Mouse (Mus musculus): ENCODE measurements around the gene Vmn1r234.
"Not testable (repeated sequence)": the region's sequence is repeated elsewhere in the genome, so short reads cannot be mapped to it uniquely, and the experiment has no call there.

The Vmn1r234 gene

GRCm38 (mm10) chr17:21225787-21226186, at the start of gene Vmn1r234:
Gene Vmn1r234, plus strand, starts transcription at chr17:21226087.
- DNase-seq: no peak

DNA sequence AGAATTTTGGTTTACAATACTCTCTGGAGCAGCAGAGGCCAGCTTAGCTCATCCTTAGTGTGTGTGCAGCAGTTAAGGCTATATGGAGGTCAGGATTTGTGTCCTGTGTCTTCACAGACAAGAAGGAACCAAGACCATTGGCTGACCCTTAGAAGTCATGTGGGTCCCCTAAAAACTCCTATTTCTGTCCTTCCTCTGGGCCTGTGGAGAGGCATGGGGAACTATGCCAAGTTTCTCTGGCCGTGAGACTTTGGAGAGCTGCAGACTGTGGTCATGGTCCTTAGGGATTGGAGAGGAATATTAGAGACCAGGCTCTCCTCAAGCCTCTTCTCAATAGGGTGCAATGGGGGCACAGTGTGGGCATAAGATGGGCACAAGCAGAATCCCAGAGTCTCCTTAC, 14.8 kb upstream of the Vmn1r234 start:
- DNase-seq: not testable (repeated sequence)

DNA sequence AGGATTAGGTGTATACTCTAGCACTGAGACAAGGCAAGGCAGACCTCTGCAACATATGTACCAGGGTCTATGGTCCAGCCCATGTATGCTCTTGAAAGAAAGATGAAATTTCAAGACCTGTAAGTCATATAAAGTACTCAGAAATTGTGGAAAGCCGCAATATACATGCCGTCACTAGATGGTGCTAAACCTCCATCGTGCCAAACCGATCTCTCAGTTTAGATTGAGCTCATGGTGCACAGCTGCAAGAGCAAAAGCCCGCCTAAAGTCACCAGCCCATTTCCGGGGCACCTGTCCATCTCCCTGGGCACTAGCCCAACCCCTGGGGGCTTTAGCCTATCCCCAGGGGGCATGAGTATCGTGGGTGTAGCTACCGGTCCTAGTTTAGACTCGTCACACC, 5.8 kb downstream of the Vmn1r234 start:
- peak; percentile 24 for DNase-seq

- no peak for DNase-seq
Observed at GRCm38 (mm10) chr17:21256111-21256510, 30.2 kb downstream of the Vmn1r234 start, which contains the start of gene Vmn1r235. Gene Vmn1r235, plus strand, starts transcription at chr17:21256411.

GRCm38 (mm10) chr17:21272103-21272502, 46.2 kb downstream of the Vmn1r234 start:
- peak; percentile 12 for DNase-seq

- DNase-seq: no peak
Observed at GRCm38 (mm10) chr17:21282642-21283041, 56.8 kb downstream of the Vmn1r234 start, which contains the start of gene Vmn1r236. Gene Vmn1r236, plus strand, starts transcription at chr17:21282942.

GRCm38 (mm10) chr17:21284395-21284794, 58.5 kb downstream of the Vmn1r234 start:
- no peak for DNase-seq
